Mouse (Mus musculus): ENCODE data around the gene Gm17555. TPM values are rescaled to one million over a fixed set of nuclear protein-coding genes. Genes with fewer than 3 reads are reported as not detected.

The Gm17555 gene
- polyA plus RNA-seq, 1 experiment from 2014 or later, result not detected

DNA sequence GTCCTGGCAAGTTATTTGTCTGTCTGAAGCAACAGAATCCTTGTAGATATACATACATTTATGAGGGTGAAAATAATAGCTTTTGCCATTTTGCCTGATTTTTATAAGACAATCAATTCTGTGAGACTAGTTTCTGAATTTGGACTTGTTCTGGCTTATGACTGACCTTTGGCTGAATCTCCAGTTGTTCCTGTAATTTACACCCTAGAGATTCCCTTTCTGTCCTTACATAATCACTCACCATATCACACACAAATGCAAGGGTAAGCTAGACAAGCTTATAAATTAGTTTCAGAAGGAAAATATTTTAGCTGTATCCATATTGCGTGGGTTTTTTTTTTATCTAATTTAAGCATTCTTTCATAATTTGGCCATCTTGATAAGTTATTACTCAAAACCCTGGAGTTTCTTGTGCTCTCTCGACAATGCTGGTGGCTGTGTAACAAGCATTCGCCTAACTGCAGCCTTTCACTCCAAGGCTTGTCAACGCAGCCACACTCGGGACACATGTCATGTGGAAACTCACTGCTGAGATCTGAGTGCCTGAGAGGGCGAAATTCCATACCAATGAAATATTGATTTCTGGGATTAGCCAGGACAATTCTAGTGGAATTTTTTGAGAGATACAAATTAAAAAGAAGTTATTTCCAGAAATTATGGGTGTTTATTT, 3.8 kb upstream of the Gm17555 start:
- Histone ChIP-seq H3K9ac (no peak overlapping the region), H3K9me3 (ENCODE audit: control insufficient read depth, low read length) (no peaks in the 10 kb centered on the region), H3K4me3 (replicated peaks; ENCODE audit: low read length) (no peak overlapping the region), H3K27ac (no peak overlapping the region), H3K4me2 (replicated peaks) (no peak overlapping the region), H3K4me1 (replicated peaks; ENCODE audit: control insufficient read depth, insufficient read depth, low read length) (no peaks in the 10 kb centered on the region), H3K36me3 (replicated peaks; ENCODE audit: control insufficient read depth, insufficient read depth) (no peaks in the 10 kb centered on the region), H3K27me3 (ENCODE audit: control insufficient read depth, insufficient read depth, low read length) (no peaks in the 10 kb centered on the region)
- ATAC-seq (ENCODE audit: low FRiP score), result no peak
- 89% methylated on average over 6 of the region's 6 CpGs for WGBS
- DNase-seq (ENCODE audit: low spot score), result no peak

DNA sequence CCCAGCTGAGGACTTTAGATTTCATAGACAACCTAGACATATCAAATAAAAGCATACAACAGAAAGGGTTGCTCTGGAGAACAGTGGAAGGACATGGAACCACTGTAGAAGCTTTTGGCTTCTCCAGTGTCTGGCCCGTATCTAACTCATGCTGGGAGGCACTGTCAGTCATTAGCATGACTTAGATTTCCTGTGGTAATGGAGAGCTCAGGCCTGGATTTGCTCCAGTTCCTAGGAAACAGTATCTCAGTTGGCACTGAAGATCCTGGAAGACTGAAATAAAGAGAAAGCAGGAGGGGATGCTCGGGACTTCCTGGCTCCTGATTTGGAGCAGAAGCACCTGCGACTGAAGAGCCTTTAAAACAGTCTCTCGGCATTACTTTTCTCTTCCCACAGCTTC, 12.7 kb downstream of the Gm17555 start:
- Histone ChIP-seq H3K27me3 (ENCODE audit: control insufficient read depth, insufficient read depth, low read length) (no peaks in the 10 kb centered on the region), H3K9me3 (ENCODE audit: control insufficient read depth, low read length) (no peaks in the 10 kb centered on the region), H3K36me3 (replicated peaks; ENCODE audit: control insufficient read depth, insufficient read depth) (no peaks in the 10 kb centered on the region), H3K9ac (no peak overlapping the region), H3K4me3 (replicated peaks; ENCODE audit: low read length) (no peak overlapping the region), H3K4me1 (replicated peaks; ENCODE audit: control insufficient read depth, insufficient read depth, low read length) (no peaks in the 10 kb centered on the region), H3K27ac (no peak overlapping the region), H3K4me2 (replicated peaks) (no peak overlapping the region)
- no peak for ATAC-seq (ENCODE audit: low FRiP score)
- WGBS, result 76% methylated on average over 4 of the region's 4 CpGs
- DNase-seq (ENCODE audit: low spot score), result no peak

DNA sequence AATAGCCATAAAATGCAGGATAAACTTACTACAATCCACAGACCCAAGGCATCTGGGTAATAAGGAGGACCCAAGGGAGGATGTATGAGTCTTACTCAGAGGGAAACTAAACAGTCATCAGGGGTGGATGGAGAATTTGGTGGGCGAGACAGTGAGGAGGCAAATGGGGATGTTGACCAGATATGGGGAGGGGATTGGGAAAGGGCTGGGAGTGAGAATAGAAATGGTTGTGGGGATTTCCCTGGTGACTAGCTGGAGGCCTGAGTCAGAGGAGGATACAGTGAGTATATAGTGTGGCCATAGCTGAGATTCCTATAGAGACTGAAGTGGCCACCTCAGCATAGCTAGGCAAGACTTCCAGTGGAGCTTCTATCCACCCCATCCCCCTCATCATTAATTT, 16.8 kb downstream of the Gm17555 start:
- DNase-seq (ENCODE audit: low spot score), result no peak
- WGBS, result 78% methylated on average over 1 of the region's 1 CpGs

DNA sequence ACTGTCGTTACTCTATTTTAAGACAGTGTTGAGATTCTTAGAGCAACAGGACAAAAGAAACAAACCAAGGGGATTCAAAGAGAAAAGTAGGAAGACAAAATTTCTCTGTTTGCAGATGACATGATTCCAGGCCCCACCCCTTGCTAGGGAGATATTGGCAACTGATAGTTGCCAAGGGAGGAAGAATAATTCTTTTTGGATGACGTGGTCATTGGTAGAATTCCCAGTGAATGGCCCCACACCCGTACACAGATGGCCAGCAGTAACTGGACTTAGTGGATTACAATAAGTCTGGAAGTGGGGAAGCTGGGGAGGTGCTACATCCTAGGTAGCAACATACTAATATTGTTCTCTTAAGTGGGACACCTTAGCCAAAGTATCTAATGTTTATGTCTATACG, 22.0 kb downstream of the Gm17555 start:
- H3K27me3 ChIP-seq (ENCODE audit: control insufficient read depth, insufficient read depth, low read length), result no peaks in the 10 kb centered on the region
- no peaks in the 10 kb centered on the region for H3K36me3 ChIP-seq (replicated peaks; ENCODE audit: control insufficient read depth, insufficient read depth)
- DNase-seq (ENCODE audit: low spot score) (no peak), ATAC-seq (ENCODE audit: low FRiP score) (no peak)
- H3K4me3 ChIP-seq (replicated peaks; ENCODE audit: low read length), result no peak overlapping the region
- 87% methylated on average over 4 of the region's 4 CpGs for WGBS
- no peaks in the 10 kb centered on the region for H3K9me3 ChIP-seq (ENCODE audit: control insufficient read depth, low read length)
- H3K4me2 ChIP-seq (replicated peaks), result no peak overlapping the region
- no peak overlapping the region for H3K27ac ChIP-seq
- no peak overlapping the region for H3K9ac ChIP-seq
- no peaks in the 10 kb centered on the region for H3K4me1 ChIP-seq (replicated peaks; ENCODE audit: control insufficient read depth, insufficient read depth, low read length)

More for the DNA sequence above, 16.8 kb downstream of the Gm17555 start:
- H3K36me3 ChIP-seq (replicated peaks; ENCODE audit: control insufficient read depth, insufficient read depth), result no peaks in the 10 kb centered on the region
- no peak overlapping the region for H3K4me3 ChIP-seq (replicated peaks; ENCODE audit: low read length)
- no peak for ATAC-seq (ENCODE audit: low FRiP score)
- H3K4me2 ChIP-seq (replicated peaks), result no peak overlapping the region
- no peaks in the 10 kb centered on the region for H3K4me1 ChIP-seq (replicated peaks; ENCODE audit: control insufficient read depth, insufficient read depth, low read length)
- H3K27me3 ChIP-seq (ENCODE audit: control insufficient read depth, insufficient read depth, low read length), result no peaks in the 10 kb centered on the region
- no peak overlapping the region for H3K27ac ChIP-seq
- H3K9me3 ChIP-seq (ENCODE audit: control insufficient read depth, low read length), result no peaks in the 10 kb centered on the region
- no peak overlapping the region for H3K9ac ChIP-seq

DNA sequence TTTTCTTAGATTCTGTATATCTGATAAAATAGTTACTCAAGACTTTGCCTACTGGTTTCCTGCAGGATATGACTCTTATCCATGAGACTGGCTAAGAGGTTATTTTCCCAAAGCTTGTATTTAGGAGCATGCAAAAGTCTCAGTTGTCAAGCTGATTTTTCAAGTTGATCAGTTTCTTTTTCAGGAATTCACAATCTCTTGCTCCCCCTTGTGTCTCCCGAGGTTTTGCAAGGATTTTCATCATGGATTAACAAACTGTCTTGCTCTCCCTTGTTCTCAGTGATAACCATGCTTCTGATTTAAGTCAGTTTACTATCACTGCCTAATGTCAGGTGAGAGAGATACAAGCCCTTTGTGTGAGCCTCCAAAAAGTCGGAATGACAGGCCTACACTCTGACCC, 30.5 kb downstream of the Gm17555 start:
- no peak overlapping the region for H3K4me2 ChIP-seq (replicated peaks)
- no peaks in the 10 kb centered on the region for H3K9me3 ChIP-seq (ENCODE audit: control insufficient read depth, low read length)
- no peak for ATAC-seq (ENCODE audit: low FRiP score)
- H3K4me3 ChIP-seq (replicated peaks; ENCODE audit: low read length), result no peak overlapping the region
- no peaks in the 10 kb centered on the region for H3K4me1 ChIP-seq (replicated peaks; ENCODE audit: control insufficient read depth, insufficient read depth, low read length)
- DNase-seq (ENCODE audit: low spot score), result peak; percentile 61
- 40% methylated on average over 2 of the region's 2 CpGs for WGBS
- no peaks in the 10 kb centered on the region for H3K27me3 ChIP-seq (ENCODE audit: control insufficient read depth, insufficient read depth, low read length)
- no peak overlapping the region for H3K27ac ChIP-seq
- no peak overlapping the region for H3K9ac ChIP-seq
- H3K36me3 ChIP-seq (replicated peaks; ENCODE audit: control insufficient read depth, insufficient read depth), result no peaks in the 10 kb centered on the region

DNA sequence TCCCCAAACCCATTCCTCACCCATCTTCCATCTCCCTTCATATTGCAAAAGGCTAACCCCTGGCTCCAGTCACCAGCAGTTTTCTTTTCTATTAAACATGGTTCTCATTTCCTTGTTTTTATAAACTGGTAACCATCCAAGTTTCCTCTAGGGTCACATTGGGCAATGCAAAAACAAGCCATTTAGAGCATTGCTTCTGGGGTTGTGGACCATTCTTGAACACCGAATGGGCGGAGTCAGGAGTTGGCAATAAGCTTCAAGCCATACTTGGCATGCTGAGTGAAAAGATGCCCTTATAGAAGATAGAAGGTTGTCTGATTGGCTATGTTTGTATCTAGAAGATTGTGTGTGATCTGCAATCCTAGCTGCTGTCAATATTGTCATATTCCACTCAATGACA, 33.6 kb downstream of the Gm17555 start:
- Histone ChIP-seq H3K9ac (no peak overlapping the region), H3K9me3 (ENCODE audit: control insufficient read depth, low read length) (no peaks in the 10 kb centered on the region), H3K4me3 (replicated peaks; ENCODE audit: low read length) (no peak overlapping the region), H3K27ac (no peak overlapping the region), H3K4me1 (replicated peaks; ENCODE audit: control insufficient read depth, insufficient read depth, low read length) (no peaks in the 10 kb centered on the region), H3K27me3 (ENCODE audit: control insufficient read depth, insufficient read depth, low read length) (no peaks in the 10 kb centered on the region), H3K36me3 (replicated peaks; ENCODE audit: control insufficient read depth, insufficient read depth) (no peaks in the 10 kb centered on the region), H3K4me2 (replicated peaks) (no peak overlapping the region)
- WGBS, result 97% methylated on average over 2 of the region's 2 CpGs
- no peak for DNase-seq (ENCODE audit: low spot score)
- ATAC-seq (ENCODE audit: low FRiP score), result no peak

DNA sequence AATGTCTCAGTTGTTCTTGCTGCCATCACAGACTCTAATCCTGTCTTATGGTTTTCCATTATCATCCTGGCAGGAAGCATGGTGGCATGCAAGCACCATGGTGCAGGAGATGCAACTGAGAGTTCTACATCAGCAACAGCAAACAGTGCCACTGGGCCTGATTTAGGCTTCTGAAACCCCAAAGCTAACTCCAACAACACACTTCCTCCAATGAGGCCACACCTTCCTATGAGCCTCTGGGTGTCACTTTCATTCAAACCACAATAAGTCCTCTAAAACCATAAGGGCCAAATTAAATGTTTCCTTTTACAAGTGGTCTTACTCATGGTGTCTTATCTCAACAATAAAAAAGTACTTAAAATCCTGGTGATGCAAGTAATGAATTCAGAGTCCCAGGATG, 37.3 kb downstream of the Gm17555 start:
- H3K36me3 ChIP-seq (replicated peaks; ENCODE audit: control insufficient read depth, insufficient read depth), result no peaks in the 10 kb centered on the region
- H3K4me2 ChIP-seq (replicated peaks), result no peak overlapping the region
- no peak overlapping the region for H3K4me3 ChIP-seq (replicated peaks; ENCODE audit: low read length)
- H3K27me3 ChIP-seq (ENCODE audit: control insufficient read depth, insufficient read depth, low read length), result no peaks in the 10 kb centered on the region
- H3K27ac ChIP-seq, result no peak overlapping the region
- H3K9me3 ChIP-seq (ENCODE audit: control insufficient read depth, low read length), result no peaks in the 10 kb centered on the region
- H3K9ac ChIP-seq, result no peak overlapping the region
- no peak for ATAC-seq (ENCODE audit: low FRiP score)
- no peak for DNase-seq (ENCODE audit: low spot score)
- H3K4me1 ChIP-seq (replicated peaks; ENCODE audit: control insufficient read depth, insufficient read depth, low read length), result no peaks in the 10 kb centered on the region

Other genes starting within 250 kb of the Gm17555 start
- gene Fgf7, start 180.4 kb upstream of the Gm17555 start, polyA plus RNA-seq (2014; fragmentation: Nextera tagmentation; extraction: Ambion mirVana), result 0.35 and 0.84 TPM in 2 replicates
- not detected in 2 replicates for gene Fam227b, start 63.1 kb upstream of the Gm17555 start, polyA plus RNA-seq (2014; fragmentation: Nextera tagmentation; extraction: Ambion mirVana)
- 18.2 and 19.5 TPM in 2 replicates for gene Dtwd1, start 63.0 kb upstream of the Gm17555 start, polyA plus RNA-seq (2014; fragmentation: Nextera tagmentation; extraction: Ambion mirVana)